Mouse (Mus musculus) gastrocnemius, postnatal 25 days (tissue): ENCODE results near the gene Brip1. TPM values are rescaled to one million over a fixed set of nuclear protein-coding genes. Genes with fewer than 3 reads are reported as not detected.

ENCODE experiments used
- DNase-seq: peaks from one replicate; pipeline ENCODE4 v3.0.0; 2022
- total RNA-seq, 2 experiments: library from RNA; stranded (reverse); gene quantifications; 1 replicate in 1 of 2; 2 replicates in 1 of 2; pipeline ENCODE4 v1.2.3; 2021

Gene Brip1
- total RNA-seq, 2 experiments from 2014 or later = 0.10 to 0.21 TPM

GRCm38 (mm10) chr11:86022439-86022838 is 178.6 kb downstream of the Brip1 start:
- DNase-seq = peak; percentile 41

DNA sequence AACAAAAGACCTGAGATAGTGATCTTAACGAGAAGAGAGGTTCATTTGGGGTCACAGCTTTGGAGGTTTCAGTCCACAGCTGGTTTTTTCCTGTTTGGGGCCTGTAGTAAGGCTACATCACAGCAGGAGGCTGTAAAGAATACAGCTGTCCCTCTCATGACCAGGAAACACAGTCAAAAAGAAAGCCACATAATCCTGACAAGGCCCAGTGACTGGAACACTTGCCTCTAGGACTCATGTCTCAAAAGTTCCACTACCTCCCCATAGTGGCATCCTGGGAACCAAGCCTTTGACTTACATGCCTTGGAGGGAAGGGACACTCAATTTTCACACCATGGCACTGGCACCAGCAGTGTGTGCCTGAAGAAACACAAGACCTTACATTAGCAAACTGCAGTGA is 181.0 kb downstream of the Brip1 start:
- DNase-seq = no peak

DNA sequence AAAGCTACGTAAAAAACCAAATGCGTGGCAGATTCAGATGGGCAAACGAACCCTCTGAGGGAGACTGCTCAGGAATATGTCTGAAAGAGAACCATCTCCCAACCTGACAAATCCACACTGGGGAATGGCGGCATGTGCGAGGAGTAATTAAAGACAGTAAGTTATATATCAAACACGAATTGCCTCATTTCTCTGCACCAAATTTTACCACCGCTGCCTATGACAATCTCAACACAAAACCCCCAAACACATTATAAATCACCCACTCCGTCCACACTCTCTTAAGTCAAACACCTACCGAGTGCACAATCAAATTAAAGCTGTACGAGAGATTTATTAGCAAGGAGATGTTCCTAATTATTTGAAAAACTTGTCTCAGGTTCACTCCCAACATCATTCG is 184.8 kb downstream of the Brip1 start:
- no peak for DNase-seq

GRCm38 (mm10) chr11:86013087-86013486 is 187.9 kb downstream of the Brip1 start:
- no peak for DNase-seq

DNA sequence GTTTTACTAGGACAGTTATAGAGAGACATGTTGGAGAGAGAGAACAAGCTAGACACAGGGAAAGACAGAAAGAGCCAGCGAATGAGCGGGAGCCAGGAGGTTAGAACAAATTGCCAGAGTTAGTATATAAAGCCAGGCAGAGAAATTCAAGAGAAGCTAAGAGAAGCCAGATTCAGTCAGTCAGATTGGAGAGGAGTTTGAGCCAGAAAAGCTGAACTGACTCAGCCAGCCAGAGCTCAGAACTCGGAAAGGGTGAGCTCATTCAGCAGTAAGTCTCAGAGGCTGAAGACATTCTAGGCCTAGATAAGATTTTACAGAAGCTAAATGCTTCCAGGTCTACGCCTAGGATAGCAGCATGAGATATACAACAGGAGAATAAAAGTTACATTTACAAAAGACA is 190.5 kb downstream of the Brip1 start:
- no peak for DNase-seq

DNA sequence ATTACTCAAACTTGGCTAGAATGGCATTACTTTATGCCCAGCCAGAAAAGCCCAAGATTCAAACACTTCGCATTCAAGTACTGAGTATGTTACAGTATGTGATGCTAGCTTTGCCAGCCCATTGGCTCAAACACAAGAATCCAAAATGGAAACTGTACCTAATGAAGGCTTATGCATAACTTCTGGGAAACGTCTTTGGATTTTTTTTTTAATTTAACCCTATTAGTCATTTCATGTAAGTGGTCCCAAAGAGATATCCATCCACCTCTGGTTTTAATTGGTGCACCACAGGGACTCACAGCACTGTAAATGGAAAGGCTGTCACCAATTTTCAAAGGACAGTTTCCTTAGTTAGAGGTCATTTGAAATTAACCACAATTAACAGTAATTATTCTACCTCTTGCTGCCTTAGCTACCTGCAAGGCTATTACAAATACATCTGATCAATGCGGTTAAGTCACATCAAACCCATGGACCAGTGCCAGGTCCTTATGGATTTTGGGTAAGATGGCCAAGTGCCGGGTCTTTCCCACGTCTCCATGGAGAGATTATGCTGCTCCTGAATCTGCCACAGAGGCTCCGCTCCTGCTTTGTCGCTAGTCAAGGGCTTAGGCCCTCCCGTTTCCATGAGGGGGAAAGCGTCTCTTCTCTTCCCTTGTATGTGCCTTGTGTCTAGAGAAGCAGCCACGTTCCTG is 192.6 kb downstream of the Brip1 start:
- no peak for DNase-seq

Other genes with a start within 250 kb of the Brip1 start
- 1 to 10 TPM; 3.8 to 4.7 TPM for gene Ints2, start 56.4 kb upstream of the Brip1 start, total RNA-seq
- gene Med13, start 156.4 kb upstream of the Brip1 start, total RNA-seq = 10 to 100 TPM; 33.2 to 35.2 TPM